Mouse (Mus musculus) mouse embryonic stem cell (cell line): ENCODE measurements at regions not wholly inside any gene's neighbourhood (a gene's known extent, or its start where the extent isn't known, plus 50 kb on each side); places are given as distances from the start of the nearest gene placed in this dataset.

ENCODE experiments used
- in situ Hi-C, 2 experiments: fragments of 300-500 bp; cut with MboI; formaldehyde crosslinking; loops; 1 replicate in 1 of 2; 3 replicates in 1 of 2; pipeline ENCODE4 v1.14.3; 2019 to 2020; ENCODE audit warnings: low sequenced_read_pairs in 2 of 2, low pct_unique_long_range_greater_than_20kb in 1 of 2, mixed read lengths in 1 of 2; ENCODE audit not compliant: unreplicated experiment in 1 of 2

DNA sequence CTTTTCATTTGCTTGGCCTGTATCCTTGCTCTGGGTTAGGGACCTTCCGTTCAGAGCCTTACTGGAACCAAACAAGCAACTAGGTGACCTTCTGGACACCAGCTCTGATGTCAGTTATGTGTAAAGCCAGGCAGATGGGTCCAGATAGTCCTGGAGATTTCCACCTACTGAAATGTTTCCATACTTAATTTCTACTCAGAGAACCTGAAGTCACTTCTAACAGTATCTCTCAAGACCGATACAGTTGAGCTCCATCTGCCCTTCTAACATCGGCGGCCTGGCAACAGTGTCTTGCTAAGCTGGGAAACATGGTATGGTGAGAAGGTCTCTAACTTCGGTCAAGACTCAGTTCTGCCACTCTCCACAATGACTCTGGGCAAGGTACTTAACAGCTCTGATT lies 189.7 kb upstream of the Rgma start:
- in situ Hi-C loops, result no loop called here

GRCm38 (mm10) chr7:73186501-73186900 lies 188.8 kb upstream of the Rgma start:
- in situ Hi-C loops, result no loop called here

DNA sequence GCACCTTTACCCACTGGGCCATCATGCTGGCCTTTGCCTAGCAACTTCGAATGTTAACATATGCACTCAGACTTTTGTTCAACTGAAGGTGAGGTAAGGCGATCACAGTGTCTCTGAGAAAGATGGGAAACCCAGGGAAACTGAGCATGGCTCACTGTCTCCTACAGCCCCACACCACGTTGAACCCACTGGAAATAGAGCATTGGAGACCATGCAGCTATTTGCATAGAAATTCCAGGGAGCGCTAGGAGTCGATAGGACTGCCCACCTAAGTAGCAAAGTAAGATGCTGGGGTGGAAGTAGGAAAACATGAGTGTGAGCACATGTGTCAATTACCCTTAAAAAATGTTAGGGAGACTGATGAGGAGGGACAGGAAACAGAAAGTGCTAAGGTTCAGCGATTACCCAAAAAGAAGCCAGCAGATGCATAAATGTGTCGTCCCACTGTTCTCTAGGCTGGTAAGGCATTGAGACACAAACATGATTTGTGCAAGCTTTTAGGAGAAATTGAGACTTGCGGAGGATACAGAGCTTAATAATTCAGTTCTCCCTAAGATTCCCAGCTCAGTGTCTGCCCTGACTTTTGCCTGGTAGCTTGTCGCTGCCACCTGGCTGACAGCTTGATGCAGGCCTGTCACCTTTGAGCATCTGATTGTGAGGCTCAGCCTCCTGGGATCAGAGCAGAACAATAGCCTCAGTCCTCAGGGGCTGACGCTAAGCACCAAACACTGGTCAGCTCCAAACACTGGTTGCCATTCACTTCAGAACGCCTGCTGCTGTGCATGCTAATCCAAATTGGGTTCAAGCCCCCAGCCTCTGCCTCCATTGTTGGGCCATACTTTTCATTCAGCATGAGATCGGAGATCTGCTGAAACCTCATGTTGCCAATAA lies 183.7 kb upstream of the Rgma start:
- in situ Hi-C loops, result no loop called here

DNA sequence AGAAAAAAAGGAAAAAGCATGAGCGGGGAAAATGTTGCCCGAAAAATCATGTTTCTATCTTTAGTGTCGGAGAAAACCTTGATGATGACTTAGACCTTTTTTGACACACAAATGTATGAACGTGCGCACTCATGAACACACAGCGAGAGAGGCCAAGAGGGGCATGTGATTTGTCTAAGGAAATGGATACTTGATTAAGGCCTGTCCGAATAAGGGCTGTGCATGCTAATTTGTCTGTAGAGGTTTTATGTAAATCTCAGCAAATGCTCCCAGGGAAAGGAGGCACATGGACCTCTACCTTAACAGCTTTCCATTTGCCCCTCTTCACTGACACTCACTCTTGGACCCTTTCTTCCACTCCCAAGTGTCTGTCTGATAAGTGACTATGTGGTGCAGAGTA lies 182.5 kb upstream of the Rgma start:
- in situ Hi-C loops, result no loop called here

DNA sequence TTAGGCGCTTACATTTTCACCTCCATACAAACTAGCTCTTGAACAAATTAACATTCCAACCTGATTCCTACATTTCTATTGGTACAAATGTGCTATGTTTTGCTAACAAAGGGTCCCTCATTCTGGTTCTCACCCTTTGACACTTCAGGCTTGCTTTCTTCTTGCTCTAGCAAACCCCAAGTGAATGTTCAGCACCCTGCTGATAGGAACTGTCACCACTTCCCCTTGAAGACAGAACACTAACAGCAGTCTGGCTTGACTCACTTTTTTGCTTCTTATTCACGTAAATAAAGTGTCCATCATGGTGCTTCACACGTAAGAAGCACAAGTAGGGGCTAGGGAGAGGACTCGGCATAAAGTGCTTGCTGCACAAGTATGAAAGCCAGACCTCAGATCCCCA lies 180.0 kb upstream of the Rgma start:
- in situ Hi-C loops, result no loop called here

GRCm38 (mm10) chr7:73196851-73197531 lies 178.3 kb upstream of the Rgma start:
- in situ Hi-C loops, result no loop called here

DNA sequence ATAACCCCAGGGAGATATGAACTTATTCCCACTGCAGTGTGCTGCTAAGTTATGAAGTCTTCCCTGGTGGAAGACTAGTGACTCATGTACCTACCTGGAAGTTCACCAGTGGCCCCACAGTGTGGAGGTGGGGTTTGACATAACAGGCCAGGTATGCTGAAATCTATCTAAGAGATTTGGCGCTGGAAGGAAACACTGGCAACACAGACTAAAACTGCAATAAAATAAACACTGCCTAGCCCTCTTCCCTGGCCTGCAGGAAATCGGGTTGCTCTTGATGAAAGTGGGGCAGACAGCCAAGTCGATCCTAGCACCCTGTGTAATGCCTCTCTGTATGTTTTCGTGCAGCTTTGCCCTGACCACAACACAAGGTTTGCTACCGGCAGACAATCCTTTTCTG lies 177.2 kb upstream of the Rgma start:
- in situ Hi-C loops, result no loop called here

- in situ Hi-C loops, result no loop called here
Measured at GRCm38 (mm10) chr7:73199967-73200366, 175.3 kb upstream of the Rgma start.

- in situ Hi-C loops, result no loop called here
Measured at GRCm38 (mm10) chr7:73201330-73201729, 174.0 kb upstream of the Rgma start.

GRCm38 (mm10) chr7:73206922-73207811 lies 168.1 kb upstream of the Rgma start:
- in situ Hi-C loops, result no loop called here

- in situ Hi-C loops, result no loop called here
Measured at GRCm38 (mm10) chr7:73208479-73208816, 166.9 kb upstream of the Rgma start.

GRCm38 (mm10) chr7:73208817-73209602 lies 166.3 kb upstream of the Rgma start:
- in situ Hi-C loops, result no loop called here

DNA sequence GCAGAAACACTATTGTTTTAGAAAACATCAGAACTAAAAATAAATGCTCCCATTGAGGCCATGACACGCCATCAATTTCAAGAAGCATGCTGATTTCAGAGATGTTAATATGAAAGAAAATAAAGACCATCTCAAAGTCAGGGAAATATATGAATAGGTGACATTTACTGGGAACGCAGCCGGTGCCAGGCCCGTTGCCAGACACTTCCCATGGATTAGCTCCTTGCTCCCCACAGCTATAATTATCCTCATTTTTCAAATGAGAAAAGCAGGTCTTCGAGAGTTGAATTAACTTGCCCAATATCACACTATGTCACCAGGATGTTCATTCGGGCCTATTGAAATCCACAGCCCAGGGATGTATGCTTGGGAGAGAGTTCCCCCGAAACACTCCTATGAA lies 165.2 kb upstream of the Rgma start:
- in situ Hi-C loops, result no loop called here

GRCm38 (mm10) chr7:73222237-73222915 lies 152.9 kb upstream of the Rgma start:
- in situ Hi-C loops, result no loop called here

DNA sequence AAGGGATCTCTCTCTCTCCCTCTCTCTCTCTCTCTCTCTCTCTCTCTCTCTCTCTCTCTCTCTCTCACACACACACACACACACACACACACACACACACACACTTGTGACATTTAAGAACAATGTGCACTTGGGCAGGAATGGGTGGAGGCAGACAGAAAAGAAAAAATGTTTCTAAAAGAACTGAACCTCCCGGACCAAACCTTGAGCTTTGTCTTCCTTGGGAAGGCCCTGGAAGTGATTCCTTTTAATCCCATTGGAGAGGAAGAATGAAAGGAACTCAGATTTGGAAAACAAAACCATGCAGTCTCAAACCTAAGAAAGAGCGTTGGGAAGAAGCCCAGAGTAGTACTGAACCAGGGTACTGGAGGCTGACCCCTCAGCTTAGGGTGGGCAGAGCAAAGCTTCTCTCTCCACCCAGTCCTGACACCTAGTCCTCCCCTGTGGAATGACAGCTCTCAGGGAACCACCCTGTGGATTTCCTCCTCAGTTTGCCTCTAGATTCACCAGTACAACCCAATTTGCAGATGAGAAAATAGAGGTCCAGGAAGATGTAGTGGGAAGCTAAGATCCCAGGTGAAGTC lies 152.3 kb upstream of the Rgma start:
- in situ Hi-C loops, result no loop called here

- in situ Hi-C loops, result no loop called here
Measured at GRCm38 (mm10) chr7:73233539-73234158, 141.7 kb upstream of the Rgma start.

- in situ Hi-C loops, result no loop called here
Measured at GRCm38 (mm10) chr7:73238486-73238885, 136.8 kb upstream of the Rgma start.
